Mouse (Mus musculus): ENCODE measurements around the gene Exoc4. TPM values are rescaled to one million over a fixed set of nuclear protein-coding genes. Genes with fewer than 3 reads are reported as not detected.

The Exoc4 gene
- polyA plus RNA-seq, 1 experiment = 7.7 TPM

DNA sequence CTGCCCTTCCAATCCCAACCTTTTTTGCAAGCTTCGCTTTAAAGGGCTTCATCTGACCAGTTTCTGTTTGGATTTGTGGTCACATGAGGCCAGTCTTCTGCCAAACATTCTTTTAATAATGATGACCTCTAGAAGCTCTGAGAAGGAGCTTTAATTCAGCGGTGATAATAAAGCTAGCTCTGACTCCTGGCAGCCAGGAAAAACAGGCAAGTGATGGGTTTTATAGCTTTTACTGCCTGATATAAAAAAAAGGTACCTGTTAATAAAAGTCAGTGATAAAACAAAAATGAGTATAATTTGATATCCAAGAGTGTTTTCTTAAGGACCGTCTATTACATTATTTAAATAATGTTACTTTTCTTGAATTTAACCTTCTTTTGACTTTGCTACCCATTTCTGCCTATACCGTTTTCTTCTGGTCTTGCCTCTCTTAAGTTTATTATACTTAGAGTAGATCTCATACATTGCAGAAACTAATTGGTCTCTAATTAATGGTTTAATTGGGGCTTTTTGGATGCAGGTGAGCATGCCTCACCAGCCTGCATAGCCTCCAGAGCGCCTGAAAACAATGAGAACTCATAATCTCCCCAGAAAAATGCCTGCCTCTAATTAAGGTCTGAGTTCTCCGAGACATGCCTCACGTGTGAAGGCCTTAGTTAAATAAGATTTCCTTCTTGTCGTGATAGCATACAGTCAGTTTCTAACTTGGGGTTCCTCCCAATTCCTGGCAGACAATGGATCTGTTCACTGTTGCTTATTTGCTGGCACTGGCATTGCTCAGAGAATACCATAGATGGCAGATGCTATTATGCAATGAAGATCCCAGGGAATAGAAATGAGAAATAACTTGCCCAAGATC lies 681.4 kb downstream of the Exoc4 start:
- no peak for TF ChIP-seq GATA1 (IDR thresholded peaks at IDR 0.05; ENCODE audit: low read length)

DNA sequence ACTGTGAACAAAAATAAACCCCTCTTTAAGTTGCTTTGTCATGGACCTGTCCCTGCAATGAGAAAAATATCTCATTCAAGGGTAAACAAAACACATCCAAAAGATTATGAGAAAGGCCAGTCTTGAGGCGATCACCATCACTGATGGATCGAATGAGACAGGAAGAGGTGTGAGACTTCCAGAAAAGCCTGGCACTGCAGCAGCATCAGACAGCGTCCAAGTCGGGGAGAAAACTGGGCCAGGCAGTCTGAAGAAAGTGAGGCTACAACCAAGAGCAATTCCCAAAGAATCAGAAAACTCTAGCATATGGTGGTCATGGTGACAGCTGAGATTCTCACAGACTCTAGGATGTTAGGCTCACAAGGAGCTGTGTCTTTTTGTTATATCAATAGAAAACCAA lies 689.0 kb downstream of the Exoc4 start:
- TF ChIP-seq GATA1 (IDR thresholded peaks at IDR 0.05; ENCODE audit: low read length) = no peak

DNA sequence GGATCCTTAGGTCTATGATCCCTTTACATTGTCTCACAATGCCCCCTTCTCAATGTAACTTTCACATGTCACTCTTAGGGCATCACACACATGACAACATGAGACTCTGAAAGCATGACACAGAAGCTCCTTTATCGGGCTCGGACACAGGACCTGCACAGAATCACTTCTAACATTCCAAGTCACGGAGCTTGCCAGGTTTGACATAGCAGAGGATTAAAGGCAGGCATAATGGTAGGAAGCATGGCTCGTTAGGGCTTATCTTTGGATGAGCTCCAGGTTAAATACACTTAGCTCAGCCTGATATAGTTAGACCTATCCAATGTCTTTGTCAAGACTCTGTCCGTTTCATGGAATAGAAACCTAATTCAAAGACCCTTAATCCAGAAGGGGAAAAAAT lies 690.3 kb downstream of the Exoc4 start:
- no peak for TF ChIP-seq GATA1 (IDR thresholded peaks at IDR 0.05; ENCODE audit: low read length)

DNA sequence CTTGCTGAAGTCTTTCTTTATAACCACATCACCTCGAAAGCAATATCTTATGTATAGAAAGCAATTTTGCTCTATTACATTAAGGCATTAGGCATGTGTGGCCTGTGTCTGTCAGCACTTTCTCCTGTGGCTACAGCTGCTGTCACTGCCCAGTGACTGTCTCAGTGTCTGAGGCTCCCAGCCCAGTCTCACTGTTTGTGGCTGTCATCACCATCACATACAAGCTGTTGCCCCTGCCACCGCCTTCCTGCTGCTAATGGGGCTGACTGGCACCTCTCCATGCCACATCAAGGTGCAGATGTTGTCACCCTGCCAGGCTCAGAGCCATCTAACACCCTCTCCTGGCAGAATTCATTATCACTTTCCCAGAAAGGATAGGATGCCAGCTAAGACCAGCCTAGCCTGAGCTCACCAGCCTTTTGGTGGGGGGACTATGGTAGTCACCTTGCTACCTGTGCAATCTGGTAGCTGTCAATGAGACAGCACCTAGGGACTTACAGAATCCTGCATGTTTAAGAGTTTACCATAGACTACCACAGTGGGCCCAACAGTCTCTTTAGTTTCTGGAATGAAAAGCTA lies 698.1 kb downstream of the Exoc4 start:
- TF ChIP-seq GATA1 (IDR thresholded peaks at IDR 0.05; ENCODE audit: low read length) = no peak

DNA sequence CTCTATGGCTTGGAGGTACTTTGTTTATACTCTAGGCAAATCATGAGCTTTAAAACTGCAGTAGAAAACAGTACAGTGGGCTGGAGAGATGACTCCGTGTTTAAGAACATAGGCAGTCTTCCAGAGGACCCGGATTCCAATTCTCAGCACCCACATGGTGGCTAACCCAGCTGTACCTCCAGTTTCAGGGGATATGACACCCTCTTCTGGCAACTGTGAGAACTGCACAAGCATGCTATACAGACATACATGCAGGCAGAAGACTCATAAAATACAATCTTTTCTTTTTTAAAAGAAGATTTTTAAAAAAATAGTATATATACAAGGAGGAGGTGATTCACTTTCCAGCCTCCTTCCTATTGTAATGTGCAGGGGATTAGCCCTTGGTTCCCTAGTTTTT lies 701.2 kb downstream of the Exoc4 start:
- no peak for TF ChIP-seq GATA1 (IDR thresholded peaks at IDR 0.05; ENCODE audit: low read length)

DNA sequence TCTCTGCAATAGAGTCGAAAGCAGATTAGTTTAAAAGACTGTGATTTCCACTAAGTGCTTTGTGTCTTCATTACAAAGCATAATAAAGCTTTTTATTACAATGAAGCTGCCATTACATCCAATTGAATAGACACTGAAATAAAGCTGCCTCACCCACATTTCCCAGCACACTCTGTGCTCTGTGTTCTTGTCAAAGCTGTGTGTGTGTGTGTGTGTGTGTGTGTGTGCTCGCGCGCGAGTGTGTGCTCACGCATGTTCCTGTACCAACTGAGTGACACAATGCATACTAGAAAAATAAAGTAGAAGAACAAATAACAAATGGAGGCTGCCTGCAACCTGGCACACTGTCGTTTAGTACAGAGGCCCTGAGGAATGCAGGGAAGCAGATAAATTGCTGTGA lies 706.6 kb downstream of the Exoc4 start:
- no peak for TF ChIP-seq GATA1 (IDR thresholded peaks at IDR 0.05; ENCODE audit: low read length)

DNA sequence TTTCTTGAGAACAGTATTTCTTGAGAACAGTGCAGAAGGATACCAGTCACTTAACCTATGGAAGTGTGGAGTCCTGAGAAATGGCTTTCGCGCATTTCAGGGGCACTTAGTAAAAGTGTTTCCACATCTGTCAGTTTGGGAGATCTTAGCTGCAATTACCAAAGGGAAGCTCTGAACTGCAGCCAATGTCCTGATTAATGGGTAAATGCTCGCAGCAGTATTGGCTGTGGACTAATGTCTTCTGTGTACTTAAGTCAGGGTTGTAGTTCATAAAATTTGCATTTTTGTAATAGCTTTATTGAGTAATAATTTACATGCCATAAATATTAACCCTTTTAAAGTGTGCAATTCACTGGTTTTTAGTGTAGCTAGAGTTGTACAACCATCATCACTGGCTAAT lies 709.4 kb downstream of the Exoc4 start:
- no peak for TF ChIP-seq GATA1 (IDR thresholded peaks at IDR 0.05; ENCODE audit: low read length)

DNA sequence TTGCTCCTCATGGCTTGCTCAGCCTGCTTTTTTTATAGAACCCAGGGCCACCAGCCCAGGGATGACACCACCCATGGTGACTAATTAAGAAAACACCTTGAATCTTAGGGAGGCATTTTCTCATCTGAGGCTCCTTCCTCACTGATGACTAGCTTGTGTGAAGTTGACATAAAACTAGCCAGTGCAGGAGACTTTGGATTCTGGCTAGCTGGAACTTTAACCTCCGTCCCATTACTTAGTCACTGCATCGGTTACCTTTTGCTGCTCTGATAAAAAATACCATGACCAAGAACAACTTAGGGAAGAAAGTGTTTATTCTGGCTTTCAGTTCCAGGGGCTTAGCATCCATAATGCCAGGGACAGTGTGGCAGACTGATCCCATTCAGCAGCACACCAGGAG lies 711.9 kb downstream of the Exoc4 start:
- no peak for TF ChIP-seq GATA1 (IDR thresholded peaks at IDR 0.05; ENCODE audit: low read length)

DNA sequence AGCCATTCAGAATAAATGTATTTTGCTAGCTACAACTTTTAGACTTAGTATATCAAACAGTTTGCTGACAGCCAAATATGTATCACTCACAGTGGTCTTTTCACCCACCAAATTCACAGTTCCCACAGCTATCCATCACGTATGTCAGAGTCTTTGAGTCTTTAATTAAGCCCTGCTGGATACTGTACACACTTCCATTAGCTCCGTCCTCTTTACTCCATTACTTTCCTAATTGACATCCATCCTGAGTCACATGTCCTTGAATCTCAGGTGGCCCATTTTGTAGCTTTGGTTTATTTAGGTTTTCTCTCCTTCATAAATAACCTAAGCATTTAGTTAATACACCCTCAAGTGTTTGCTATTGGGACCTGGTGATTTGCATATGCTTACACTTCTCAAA lies 714.2 kb downstream of the Exoc4 start:
- no peak for TF ChIP-seq GATA1 (IDR thresholded peaks at IDR 0.05; ENCODE audit: low read length)

DNA sequence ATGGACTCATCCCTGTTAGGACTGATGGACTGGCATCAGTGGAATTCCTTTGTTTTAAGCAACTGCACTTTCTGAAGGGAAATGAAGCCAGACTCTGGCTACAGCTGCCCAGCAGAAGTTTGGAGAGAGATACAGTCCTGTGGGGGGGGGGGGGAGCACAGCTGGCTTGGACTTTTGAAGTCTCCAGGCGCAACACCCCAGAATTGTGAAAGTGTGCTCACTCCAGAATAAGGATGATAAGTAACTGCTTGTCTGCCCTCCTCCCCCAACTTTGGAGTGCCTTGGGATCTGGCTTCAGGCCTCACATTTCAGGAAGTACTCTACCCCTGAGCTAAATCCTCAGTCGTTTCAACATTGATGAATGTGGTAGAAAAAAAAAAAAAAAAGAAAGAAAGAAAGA lies 716.7 kb downstream of the Exoc4 start:
- no peak for TF ChIP-seq GATA1 (IDR thresholded peaks at IDR 0.05; ENCODE audit: low read length)

DNA sequence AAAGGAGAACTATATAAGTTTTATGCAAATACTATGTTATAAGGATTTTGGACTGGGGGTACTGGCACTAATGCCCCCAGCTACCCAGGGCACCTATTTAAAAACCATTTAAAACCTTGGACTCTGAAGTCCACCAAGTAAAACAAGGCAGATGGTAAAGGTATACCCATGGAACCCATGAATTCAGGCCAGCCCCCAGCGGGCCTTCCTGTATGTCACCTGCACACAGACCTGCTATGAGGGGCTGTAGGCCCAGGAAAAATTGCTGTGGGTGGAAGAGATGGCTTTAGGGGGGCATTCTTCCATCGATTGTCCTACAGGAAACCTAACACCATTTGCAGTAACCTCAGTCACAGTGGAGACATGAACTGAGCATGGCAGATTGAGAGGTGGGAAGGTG lies 719.9 kb downstream of the Exoc4 start:
- TF ChIP-seq GATA1 (IDR thresholded peaks at IDR 0.05; ENCODE audit: low read length) = no peak

DNA sequence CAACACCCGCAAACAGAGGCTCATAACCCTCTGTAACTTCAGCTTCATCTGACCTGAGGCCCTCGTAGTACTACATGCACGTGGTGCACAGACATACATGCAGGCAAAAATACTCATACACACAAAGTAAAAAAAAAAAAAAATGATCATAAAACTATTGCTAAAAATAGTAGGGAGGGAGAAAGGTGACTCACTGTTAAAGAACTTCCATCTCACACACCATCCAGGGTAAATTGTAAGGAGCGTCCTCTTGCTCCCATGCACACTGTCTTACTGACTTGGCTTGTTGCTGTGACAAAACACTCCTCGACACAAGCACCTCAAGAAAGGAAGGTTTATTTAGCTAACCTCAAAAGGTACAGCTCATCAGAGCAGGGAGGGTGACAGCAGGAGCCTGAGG lies 723.9 kb downstream of the Exoc4 start:
- no peak for TF ChIP-seq GATA1 (IDR thresholded peaks at IDR 0.05; ENCODE audit: low read length)

DNA sequence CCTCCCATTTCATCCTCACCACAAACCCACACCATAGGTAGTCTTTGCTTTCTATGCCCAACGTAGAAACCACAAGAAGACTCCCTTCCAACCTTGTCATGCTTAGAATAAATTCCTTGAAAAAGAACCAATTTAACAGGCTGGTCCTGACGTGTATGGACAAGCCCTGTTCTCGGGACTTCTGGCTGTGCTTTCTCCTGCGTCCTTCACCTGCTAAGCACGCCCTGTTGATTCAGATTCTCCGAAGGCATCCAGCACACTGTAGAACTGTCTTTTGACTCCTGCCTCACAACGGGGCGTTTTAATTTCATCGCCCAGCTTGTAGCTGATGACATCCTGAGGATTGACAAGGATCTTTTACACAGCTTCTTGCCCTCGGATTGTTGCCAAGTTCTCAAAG lies 727.7 kb downstream of the Exoc4 start:
- no peak for TF ChIP-seq GATA1 (IDR thresholded peaks at IDR 0.05; ENCODE audit: low read length)

DNA sequence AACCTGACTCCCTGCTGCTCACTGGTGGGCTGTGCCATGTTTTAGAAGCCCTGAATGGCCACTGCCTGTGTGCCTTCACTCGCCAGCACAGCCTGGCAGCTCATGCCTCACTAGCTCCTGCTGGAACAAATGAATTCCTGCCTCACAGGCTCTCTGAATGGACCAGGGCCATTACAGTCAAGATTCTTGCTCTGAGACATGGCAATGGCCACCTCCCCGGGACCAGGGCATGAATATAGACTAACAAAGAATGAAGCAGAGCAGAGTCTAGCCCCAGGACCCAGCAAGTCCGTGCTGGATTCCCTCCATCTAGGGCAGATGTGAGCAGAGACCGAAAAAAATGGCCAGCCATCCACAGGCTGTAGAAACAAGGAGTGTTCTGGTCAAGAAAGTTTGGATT lies 728.6 kb downstream of the Exoc4 start:
- TF ChIP-seq GATA1 (IDR thresholded peaks at IDR 0.05; ENCODE audit: low read length) = no peak

DNA sequence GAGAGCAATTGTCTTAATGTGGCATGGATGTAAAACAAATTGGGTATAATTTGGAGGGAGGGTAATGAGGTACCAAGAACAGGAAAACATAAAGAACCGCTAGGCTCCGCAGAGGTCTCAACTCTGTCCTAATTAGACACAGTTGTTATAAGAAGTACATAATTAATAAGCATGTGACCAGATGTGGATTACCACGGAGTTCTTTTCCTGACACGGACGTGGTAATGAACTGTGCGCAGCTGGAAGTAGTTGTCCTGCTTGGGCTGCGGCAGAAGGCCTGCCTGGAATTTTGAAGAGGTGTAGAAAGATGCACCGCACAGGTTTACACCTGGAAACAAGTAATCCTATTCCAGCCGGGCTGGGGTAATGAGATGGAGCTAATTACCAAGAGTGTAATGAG lies 729.0 kb downstream of the Exoc4 start:
- no peak for TF ChIP-seq GATA1 (IDR thresholded peaks at IDR 0.05; ENCODE audit: low read length)

DNA sequence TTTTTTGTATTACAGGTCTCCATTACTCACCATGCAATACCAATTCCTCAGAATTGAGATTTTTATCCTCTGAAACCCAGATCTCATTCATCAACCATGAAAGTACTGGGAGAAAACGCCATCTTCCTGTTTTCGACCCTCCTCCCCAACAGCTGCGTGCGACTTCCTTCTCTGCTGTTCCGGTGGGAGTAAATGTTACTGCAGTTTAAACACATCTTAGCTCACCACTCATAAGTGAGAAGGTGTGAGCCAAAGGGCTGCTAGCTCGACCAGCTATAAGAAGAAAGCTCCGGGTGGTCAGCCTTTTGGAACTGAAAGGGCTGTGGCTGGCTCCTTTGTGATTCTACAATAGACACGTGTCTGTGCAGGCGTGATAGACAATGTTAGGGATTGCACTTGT lies 733.8 kb downstream of the Exoc4 start:
- no peak for TF ChIP-seq GATA1 (IDR thresholded peaks at IDR 0.05; ENCODE audit: low read length)

DNA sequence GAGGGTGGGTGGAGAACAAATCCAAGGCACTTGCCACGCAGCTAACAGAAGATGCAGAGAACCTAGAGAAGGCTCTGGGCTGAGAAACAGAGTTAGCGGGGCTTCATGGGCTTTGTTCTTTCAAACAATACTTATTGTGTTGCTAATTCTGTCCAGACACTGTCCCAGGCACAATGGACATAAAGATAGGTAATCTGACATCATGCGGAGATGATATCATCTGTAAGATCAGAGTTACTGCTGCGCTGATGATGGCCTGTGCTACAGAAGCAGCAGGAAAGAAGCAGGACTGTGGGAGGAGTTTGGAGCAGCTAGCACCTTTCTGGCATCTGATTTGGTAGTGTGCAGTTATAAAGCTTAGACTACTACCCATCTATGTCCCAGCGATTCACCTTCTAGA lies 738.2 kb downstream of the Exoc4 start:
- TF ChIP-seq GATA1 (IDR thresholded peaks at IDR 0.05; ENCODE audit: low read length) = no peak

Data from G1E-ER4 (cell line).